Mouse (Mus musculus): Measurements from ENCODE around the gene H6pd.

GRCm38 (mm10) chr4:149938701-149939100, 70.1 kb downstream of the H6pd start:
- no peak for TF ChIP-seq POLR2A (IDR thresholded peaks at IDR 0.05; ENCODE audit: borderline replicate concordance, extremely low read depth, low read depth, low read length)
- TF ChIP-seq CTCF (IDR thresholded peaks at IDR 0.05; ENCODE audit: insufficient read depth, low read length) = no peak
